Mouse (Mus musculus): ENCODE results near the gene Ranbp3l. TPM values are rescaled to one million over a fixed set of nuclear protein-coding genes. Genes with fewer than 3 reads are reported as not detected.
"Not testable (repeated sequence)": the region's sequence is repeated elsewhere in the genome, so short reads cannot be mapped to it uniquely, and the experiment has no call there.

The Ranbp3l gene
- polyA plus RNA-seq, 1 experiment from 2014 or later = 0.25 TPM

- WGBS (ENCODE audit: insufficient replicate concordance) = 82% methylated on average over 2 of the region's 2 CpGs
- no peak for ATAC-seq
- H3K36me3 ChIP-seq (replicated peaks; ENCODE audit: insufficient read depth, low read length) = no peaks in the 10 kb centered on the region
Observed at GRCm38 (mm10) chr15:9002762-9003161, 35.0 kb downstream of the Ranbp3l start.

GRCm38 (mm10) chr15:9009196-9009595 lies 41.4 kb downstream of the Ranbp3l start:
- Histone ChIP-seq H3K9me3 (ENCODE audit: low read length) (no peaks in the 10 kb centered on the region), H3K9ac (replicated peaks) (no peak overlapping the region), H3K27ac (ENCODE audit: low read depth) (no peak overlapping the region), H3K4me2 (ENCODE audit: low read depth, low read length) (no peak overlapping the region), H3K4me1 (ENCODE audit: insufficient read depth) (no peaks in the 10 kb centered on the region), H3K36me3 (replicated peaks; ENCODE audit: insufficient read depth, low read length) (no peaks in the 10 kb centered on the region), H3K4me3 (ENCODE audit: low read depth, low read length) (no peak overlapping the region), H3K27me3 (ENCODE audit: insufficient read depth, low read length) (no peaks in the 10 kb centered on the region)
- DNase-seq = no peak
- ATAC-seq = no peak
- 72% methylated on average over 6 of the region's 6 CpGs for WGBS (ENCODE audit: insufficient replicate concordance)
- TF ChIP-seq CTCF (IDR thresholded peaks at IDR 0.05; ENCODE audit: low read depth) = no peak
- TF ChIP-seq EP300 (IDR thresholded peaks at IDR 0.05; ENCODE audit: low read depth) = no peak

More at GRCm38 (mm10) chr15:9002762-9003161, 35.0 kb downstream of the Ranbp3l start:
- Histone ChIP-seq H3K27me3 (ENCODE audit: insufficient read depth, low read length) (no peaks in the 10 kb centered on the region), H3K27ac (ENCODE audit: low read depth) (no peak overlapping the region), H3K9me3 (ENCODE audit: low read length) (no peaks in the 10 kb centered on the region), H3K9ac (replicated peaks) (no peak overlapping the region), H3K4me2 (ENCODE audit: low read depth, low read length) (no peak overlapping the region), H3K4me1 (ENCODE audit: insufficient read depth) (no peaks in the 10 kb centered on the region), H3K4me3 (ENCODE audit: low read depth, low read length) (no peak overlapping the region)
- TF ChIP-seq EP300 (IDR thresholded peaks at IDR 0.05; ENCODE audit: low read depth) (no peak), CTCF (IDR thresholded peaks at IDR 0.05; ENCODE audit: low read depth) (no peak)
- DNase-seq = no peak

GRCm38 (mm10) chr15:9014541-9014940 lies 46.8 kb downstream of the Ranbp3l start:
- no peak overlapping the region for H3K4me3 ChIP-seq (ENCODE audit: low read depth, low read length)
- no peak overlapping the region for H3K27ac ChIP-seq (ENCODE audit: low read depth)
- H3K9me3 ChIP-seq (ENCODE audit: low read length) = no peaks in the 10 kb centered on the region
- no peaks in the 10 kb centered on the region for H3K36me3 ChIP-seq (replicated peaks; ENCODE audit: insufficient read depth, low read length)
- no peak overlapping the region for H3K9ac ChIP-seq (replicated peaks)
- WGBS (ENCODE audit: insufficient replicate concordance) = 37% methylated on average over 2 of the region's 2 CpGs
- no peak for DNase-seq
- H3K27me3 ChIP-seq (ENCODE audit: insufficient read depth, low read length) = no peaks in the 10 kb centered on the region
- no peaks in the 10 kb centered on the region for H3K4me1 ChIP-seq (ENCODE audit: insufficient read depth)
- TF ChIP-seq CTCF (IDR thresholded peaks at IDR 0.05; ENCODE audit: low read depth) (no peak), EP300 (IDR thresholded peaks at IDR 0.05; ENCODE audit: low read depth) (no peak)
- ATAC-seq = no peak
- H3K4me2 ChIP-seq (ENCODE audit: low read depth, low read length) = no peak overlapping the region

- not testable (repeated sequence) for H3K36me3 ChIP-seq (replicated peaks; ENCODE audit: insufficient read depth, low read length); H3K27me3 ChIP-seq (ENCODE audit: insufficient read depth, low read length); H3K4me1 ChIP-seq (ENCODE audit: insufficient read depth); H3K9ac ChIP-seq (replicated peaks); H3K4me2 ChIP-seq (ENCODE audit: low read depth, low read length); DNase-seq; H3K9me3 ChIP-seq (ENCODE audit: low read length); H3K27ac ChIP-seq (ENCODE audit: low read depth); H3K4me3 ChIP-seq (ENCODE audit: low read depth, low read length); ATAC-seq
- 80% methylated on average over 6 of the region's 6 CpGs for WGBS (ENCODE audit: insufficient replicate concordance)
Observed at GRCm38 (mm10) chr15:9015496-9015895, 47.7 kb downstream of the Ranbp3l start.

GRCm38 (mm10) chr15:9055704-9056103 lies 88.0 kb downstream of the Ranbp3l start:
- Histone ChIP-seq H3K27me3 (ENCODE audit: insufficient read depth, low read length) (no peaks in the 10 kb centered on the region), H3K4me2 (ENCODE audit: low read depth, low read length) (no peak overlapping the region), H3K9me3 (ENCODE audit: low read length) (no peaks in the 10 kb centered on the region), H3K27ac (ENCODE audit: low read depth) (no peak overlapping the region), H3K36me3 (replicated peaks; ENCODE audit: insufficient read depth, low read length) (no peaks in the 10 kb centered on the region), H3K4me1 (ENCODE audit: insufficient read depth) (no peaks in the 10 kb centered on the region), H3K9ac (replicated peaks) (no peak overlapping the region), H3K4me3 (ENCODE audit: low read depth, low read length) (no peak overlapping the region)
- ATAC-seq (no peak), DNase-seq (no peak)
- TF ChIP-seq EP300 (IDR thresholded peaks at IDR 0.05; ENCODE audit: low read depth) = no peak
- peak; percentile 61 for TF ChIP-seq CTCF (IDR thresholded peaks at IDR 0.05; ENCODE audit: low read depth)

- ATAC-seq = no peak
- Histone ChIP-seq H3K4me3 (ENCODE audit: low read depth, low read length) (no peak overlapping the region), H3K9me3 (ENCODE audit: low read length) (no peaks in the 10 kb centered on the region), H3K9ac (replicated peaks) (no peak overlapping the region), H3K27ac (ENCODE audit: low read depth) (no peak overlapping the region), H3K27me3 (ENCODE audit: insufficient read depth, low read length) (no peaks in the 10 kb centered on the region), H3K4me1 (ENCODE audit: insufficient read depth) (no peaks in the 10 kb centered on the region), H3K36me3 (replicated peaks; ENCODE audit: insufficient read depth, low read length) (no peaks in the 10 kb centered on the region), H3K4me2 (ENCODE audit: low read depth, low read length) (no peak overlapping the region)
- 70% methylated on average over 2 of the region's 2 CpGs for WGBS (ENCODE audit: insufficient replicate concordance)
- no peak for DNase-seq
- TF ChIP-seq CTCF (IDR thresholded peaks at IDR 0.05; ENCODE audit: low read depth) (peak; percentile 53), EP300 (IDR thresholded peaks at IDR 0.05; ENCODE audit: low read depth) (no peak)
Observed at GRCm38 (mm10) chr15:9059856-9060255, 92.1 kb downstream of the Ranbp3l start.

Measured in liver, postnatal 0 days (tissue).